Mouse (Mus musculus): ENCODE data around the gene Nrxn3.

Nrxn3 gene

GRCm38 (mm10) chr12:89983399-89983798 lies 1260.7 kb downstream of the Nrxn3 start:
- DNase-seq, result no peak

- no peak for DNase-seq
These were observed 1263.5 kb downstream of the Nrxn3 start for GRCm38 (mm10) chr12:89986219-89986618.

- DNase-seq, result no peak
These were observed 1270.6 kb downstream of the Nrxn3 start for GRCm38 (mm10) chr12:89993273-89993672.

GRCm38 (mm10) chr12:89995392-89995791 lies 1272.7 kb downstream of the Nrxn3 start:
- no peak for DNase-seq

GRCm38 (mm10) chr12:90010280-90010679 lies 1287.6 kb downstream of the Nrxn3 start:
- DNase-seq, result no peak

- DNase-seq, result no peak
These were observed 1291.3 kb downstream of the Nrxn3 start for GRCm38 (mm10) chr12:90013958-90014357.

- no peak for DNase-seq
These were observed 1304.3 kb downstream of the Nrxn3 start for GRCm38 (mm10) chr12:90027023-90027422.

GRCm38 (mm10) chr12:90041038-90041437 lies 1318.4 kb downstream of the Nrxn3 start:
- no peak for DNase-seq

GRCm38 (mm10) chr12:90056256-90056655 lies 1333.6 kb downstream of the Nrxn3 start:
- no peak for DNase-seq

GRCm38 (mm10) chr12:90059786-90060185 lies 1337.1 kb downstream of the Nrxn3 start:
- DNase-seq, result no peak

- DNase-seq, result no peak
These were observed 1338.6 kb downstream of the Nrxn3 start for GRCm38 (mm10) chr12:90061312-90061711.

GRCm38 (mm10) chr12:90062219-90062618 lies 1339.5 kb downstream of the Nrxn3 start:
- DNase-seq, result no peak

GRCm38 (mm10) chr12:90063443-90063842 lies 1340.8 kb downstream of the Nrxn3 start:
- DNase-seq, result no peak

GRCm38 (mm10) chr12:90085862-90086261 lies 1363.2 kb downstream of the Nrxn3 start:
- DNase-seq, result no peak

GRCm38 (mm10) chr12:90095754-90096153 lies 1373.1 kb downstream of the Nrxn3 start:
- DNase-seq, result no peak

GRCm38 (mm10) chr12:90113351-90113791 lies 1390.7 kb downstream of the Nrxn3 start:
- no peak for DNase-seq

GRCm38 (mm10) chr12:90131927-90132869 lies 1409.5 kb downstream of the Nrxn3 start:
- DNase-seq, result no peak

GRCm38 (mm10) chr12:90142011-90142410 lies 1419.3 kb downstream of the Nrxn3 start:
- no peak for DNase-seq

GRCm38 (mm10) chr12:90144247-90144646 lies 1421.6 kb downstream of the Nrxn3 start:
- no peak for DNase-seq

- no peak for DNase-seq
These were observed 1435.6 kb downstream of the Nrxn3 start for GRCm38 (mm10) chr12:90158131-90158772.

GRCm38 (mm10) chr12:90159911-90160310 lies 1437.2 kb downstream of the Nrxn3 start:
- no peak for DNase-seq

- no peak for DNase-seq
These were observed 1443.4 kb downstream of the Nrxn3 start for GRCm38 (mm10) chr12:90166118-90166517.

- no peak for DNase-seq
These were observed 1458.9 kb downstream of the Nrxn3 start for GRCm38 (mm10) chr12:90181566-90181965.

GRCm38 (mm10) chr12:90183021-90183420 lies 1460.3 kb downstream of the Nrxn3 start:
- DNase-seq, result no peak

Measured in thymus, postnatal 14 days (tissue).